Comparison of ENCODE assay signal across 10 mouse cellular contexts in the genomic region with DNA sequence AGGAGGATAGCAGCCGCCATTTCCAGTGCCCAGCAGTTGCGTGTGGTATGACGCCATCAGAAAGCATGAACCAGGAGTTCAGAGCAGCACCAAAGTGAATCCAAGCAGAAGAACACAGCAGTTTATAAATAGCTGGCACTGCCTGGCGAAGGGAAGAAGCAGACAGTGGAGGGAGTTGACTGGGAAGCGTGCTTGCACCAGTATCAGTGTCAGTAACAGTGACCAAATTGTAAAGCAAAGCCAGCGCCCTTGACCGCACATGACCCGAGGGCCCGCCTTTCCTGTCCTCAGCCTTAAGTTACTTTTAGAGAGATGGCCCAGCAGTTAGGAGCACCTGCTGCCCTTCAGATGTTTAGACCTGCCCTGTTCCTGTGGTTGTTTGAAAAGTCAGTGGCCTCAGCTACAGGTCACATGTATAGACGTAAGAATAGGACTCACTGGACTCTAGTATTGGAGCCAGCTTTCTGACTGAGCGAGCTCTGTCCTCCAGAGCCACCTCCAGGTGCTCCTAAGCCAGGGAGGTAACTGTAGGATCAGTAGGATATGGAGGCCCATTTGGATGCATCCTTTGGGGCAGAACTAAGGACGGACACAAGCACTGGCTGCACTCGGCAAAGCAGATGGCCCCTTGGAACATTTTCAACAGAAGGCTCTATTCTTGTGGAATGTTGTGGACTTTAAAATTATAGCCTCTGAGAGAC.
A peak's percentile ranks its signal among the peaks of the same experiment; 100 is the strongest.
DNase-seq lines count a peak whose midpoint lies in the region; ATAC-seq and TF ChIP-seq lines count a peak whose summit lies in the region.
"Had no signal": no experiment of that assay in that cellular context is flagged by ENCODE, and none has a peak within 500 bp of the region (broad histone marks: within the 10 kb centered on the region; RNA-seq: fewer than 3 reads in every experiment).

No protein-coding gene starts in this region.

- peaks cover 9% of the 10 kb centered on the region; the same call in 1 of the 2 replicates for H3K4me1 ChIP-seq in kidney, adult 2 months (ENCODE audit: control insufficient read depth, insufficient read depth, low read length)
- H3K4me1 ChIP-seq in cerebellum, adult 2 months (ENCODE audit: control insufficient read depth, insufficient read depth, low read length): peaks cover 25% of the 10 kb centered on the region
- H3K4me1 ChIP-seq in heart, postnatal 0 days (ENCODE audit: control insufficient read depth, insufficient read depth): peaks cover 31% of the 10 kb centered on the region
- H3K4me1 ChIP-seq: embryonic facial prominence, embryonic 12.5 days had no signal

- no peak for TF ChIP-seq CTCF in kidney, adult 2 months (conservative IDR thresholded peaks at IDR 0.05; ENCODE audit: insufficient read depth, insufficient read length, low read depth, low read length)
- TF ChIP-seq CTCF in cerebellum, adult 2 months (IDR thresholded peaks at IDR 0.05; ENCODE audit: borderline replicate concordance, insufficient read depth, low read depth, low read length): no peak
- TF ChIP-seq CTCF in heart, postnatal 0 days (IDR thresholded peaks at IDR 0.05; ENCODE audit: low read depth): no peak

- no peak overlapping the region for H3K27ac ChIP-seq in kidney, adult 2 months (ENCODE audit: insufficient read depth, low read depth, low read length)
- H3K27ac ChIP-seq in cerebellum, adult 2 months (ENCODE audit: insufficient read depth, low read length): peak overlapping the region; percentile 42
- peak overlapping the region; percentile 80 for H3K27ac ChIP-seq in heart, postnatal 0 days (ENCODE audit: low read depth)
- H3K27ac ChIP-seq: embryonic facial prominence, embryonic 12.5 days; hindbrain, embryonic 15.5 days had no signal

- H3K9ac ChIP-seq in heart, postnatal 0 days (replicated peaks; ENCODE audit: low read depth, low read length): no peak overlapping the region
- H3K9ac ChIP-seq: embryonic facial prominence, embryonic 12.5 days; forebrain, postnatal 0 days; hindbrain, embryonic 15.5 days had no signal

- no peak for TF ChIP-seq EP300 in heart, postnatal 0 days (IDR thresholded peaks at IDR 0.05; ENCODE audit: low read depth)

- peak; percentile 74 for ATAC-seq in heart, postnatal 0 days (ENCODE audit: insufficient read depth, low read depth)
- ATAC-seq: forebrain, postnatal 0 days had no signal

- DNase-seq in kidney, adult 2 months: peak; percentile 16
- no peak for DNase-seq in kidney, postnatal 36 days
- DNase-seq in brain, adult 2 months (ENCODE audit: low read depth, low spot score): peak; percentile 83
- peak; percentile 60 to 80 for DNase-seq in cerebellum, adult 2 months
- peak; percentile 69 for DNase-seq in heart, postnatal 0 days (ENCODE audit: low spot score)
- DNase-seq in ovary, postnatal 14 days (ENCODE audit: low spot score): no peak
- DNase-seq in adrenal gland, adult 2 months: no peak
- DNase-seq: forebrain, postnatal 0 days had no signal

- TF ChIP-seq POLR2A in kidney, adult 2 months (IDR thresholded peaks at IDR 0.05; ENCODE audit: low read depth, low read length): no peak
- no peak for TF ChIP-seq POLR2A in cerebellum, adult 2 months (IDR thresholded peaks at IDR 0.05; ENCODE audit: borderline replicate concordance, insufficient read depth, low read length)

- H3K4me2 ChIP-seq in heart, postnatal 0 days (ENCODE audit: low read depth, low read length): no peak overlapping the region
- H3K4me2 ChIP-seq: embryonic facial prominence, embryonic 12.5 days; hindbrain, embryonic 15.5 days had no signal

- no peak overlapping the region for H3K4me3 ChIP-seq in kidney, adult 2 months (ENCODE audit: insufficient read depth, low read depth, low read length)
- H3K4me3 ChIP-seq in cerebellum, adult 2 months (replicated peaks; ENCODE audit: insufficient read depth, low read depth, low read length): no peak overlapping the region
- no peak overlapping the region for H3K4me3 ChIP-seq in heart, postnatal 0 days (ENCODE audit: low read depth, low read length)
- H3K4me3 ChIP-seq: embryonic facial prominence, embryonic 12.5 days; hindbrain, embryonic 15.5 days had no signal

- H3K27me3 ChIP-seq in kidney, adult 2 months (replicated peaks; ENCODE audit: control insufficient read depth, insufficient read depth, low read length): no peaks in the 10 kb centered on the region
- H3K27me3 ChIP-seq in cerebellum, adult 2 months (ENCODE audit: control insufficient read depth, insufficient read depth, low read length): no peaks in the 10 kb centered on the region
- H3K27me3 ChIP-seq in heart, postnatal 0 days (ENCODE audit: control insufficient read depth, insufficient read depth, low read length): no peaks in the 10 kb centered on the region
- H3K27me3 ChIP-seq: embryonic facial prominence, embryonic 12.5 days; hindbrain, embryonic 15.5 days had no signal

- WGBS in kidney, adult 2 months: 82% methylated on average over 13 of the region's 13 CpGs
- WGBS in cerebellum, adult 2 months: 51% methylated on average over 13 of the region's 13 CpGs
- 48% methylated on average over 13 of the region's 13 CpGs for WGBS in heart, postnatal 0 days

- no peaks in the 10 kb centered on the region for H3K36me3 ChIP-seq in kidney, adult 2 months (ENCODE audit: control insufficient read depth, insufficient read depth, low read length)
- peaks cover 24% of the 10 kb centered on the region for H3K36me3 ChIP-seq in heart, postnatal 0 days (replicated peaks; ENCODE audit: control insufficient read depth, insufficient read depth, low read length)

- no peaks in the 10 kb centered on the region for H3K9me3 ChIP-seq in heart, postnatal 0 days (replicated peaks; ENCODE audit: control insufficient read depth, low read length)
- H3K9me3 ChIP-seq: embryonic facial prominence, embryonic 12.5 days; hindbrain, embryonic 15.5 days had no signal

Comparison
In these comparisons a context has a peak if more than half of its experiments do, and no peak if none do; other contexts are left out.
1. DNase-seq: peak in kidney, adult 2 months (single experiment), brain, adult 2 months (single experiment), cerebellum, adult 2 months (2 of 2) and heart, postnatal 0 days (single experiment); none in kidney, postnatal 36 days (0 of 2), ovary, postnatal 14 days (single experiment) and adrenal gland, adult 2 months (single experiment).